Mouse (Mus musculus) limb, embryonic 13.5 days (tissue): ENCODE data around the gene Zfp446. TPM values are rescaled to one million over a fixed set of nuclear protein-coding genes. Genes with fewer than 3 reads are reported as not detected.

ENCODE experiments used
- ATAC-seq: fragments of 200-750 bp; cut with Nextera tagmentation; 2 replicates; pipeline ENCODE4 v1.8.0; 2017; ENCODE audit warnings: low read depth, moderate number of reproducible peaks, moderate TSS enrichment; ENCODE audit not compliant: low FRiP score
- H3K27ac ChIP-seq: fragments of 300-500 bp; sonication (generic); 2 replicates; pipeline ENCODE4 v1.5.1; 2015; ENCODE audit warnings: inconsistent platforms, mild to moderate bottlenecking, moderate library complexity
- H3K27me3 ChIP-seq: fragments of 300-500 bp; sonication (generic); 2 replicates; pipeline ENCODE4 v1.6.1; 2015; ENCODE audit warnings: mild to moderate bottlenecking, inconsistent platforms
- H3K36me3 ChIP-seq: fragments of 300-500 bp; sonication (generic); 2 replicates; pipeline ENCODE4 v1.6.1; 2015; ENCODE audit warnings: inconsistent platforms, mild to moderate bottlenecking, moderate library complexity
- H3K4me1 ChIP-seq: fragments of 300-500 bp; sonication (generic); 2 replicates; pipeline ENCODE4 v1.6.1; 2015; ENCODE audit warnings: inconsistent platforms
- H3K4me2 ChIP-seq: fragments of 300-500 bp; sonication (generic); replicated peaks from 2 replicates; pipeline ENCODE4 v1.6.1; 2015; ENCODE audit warnings: inconsistent platforms, mild to moderate bottlenecking, moderate library complexity
- H3K4me3 ChIP-seq: fragments of 300-500 bp; sonication (generic); 2 replicates; pipeline ENCODE4 v1.5.1; 2015; ENCODE audit warnings: moderate library complexity, mild to moderate bottlenecking, inconsistent platforms
- H3K9ac ChIP-seq: fragments of 300-500 bp; sonication (generic); 2 replicates; pipeline ENCODE4 v1.6.1; 2015; ENCODE audit warnings: mild to moderate bottlenecking, inconsistent platforms
- H3K9me3 ChIP-seq: fragments of 300-500 bp; sonication (generic); 2 replicates; pipeline ENCODE4 v1.6.1; 2016; ENCODE audit warnings: inconsistent platforms
- WGBS: fragments of 180-500 bp; shearing (Covaris S2); methylation state at CpG from one replicate; pipeline ENCODE4 v1.1.7; 2015; 5-methylcytosine and 5-hydroxymethylcytosine counted together
- polyA plus RNA-seq: library from polyadenylated mRNA; unstranded; fragments of >200 nt; fragmentation: Nextera tagmentation; extraction: Ambion mirVana; gene quantifications from 2 replicates; pipeline ENCODE4 v1.2.1, GENCODE M21; 2015

The Zfp446 gene
- polyA plus RNA-seq, 1 experiment from 2014 or later: 10.8 TPM

DNA sequence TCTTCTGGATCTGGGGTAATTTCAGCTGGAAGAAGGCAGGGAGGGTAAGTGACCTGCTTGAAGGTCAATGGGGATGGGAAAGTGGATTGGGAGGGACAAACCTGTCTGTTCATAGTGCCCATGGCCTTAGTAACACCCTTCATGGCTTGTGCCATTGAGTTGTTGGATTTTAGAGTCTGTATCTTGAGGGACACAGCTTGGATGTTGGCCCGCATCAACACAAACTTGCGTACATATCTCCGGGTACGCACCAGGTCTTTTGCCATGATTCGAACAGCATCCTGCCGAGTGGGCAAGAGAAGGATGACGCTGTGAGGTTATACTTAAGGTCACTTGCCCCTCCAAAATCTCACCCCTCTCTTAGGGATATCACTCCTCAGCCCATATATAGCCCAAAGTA lies 54.9 kb downstream of the Zfp446 start:
- Histone ChIP-seq H3K4me3 (no peak overlapping the region), H3K9me3 (no peaks in the 10 kb centered on the region), H3K27ac (no peak overlapping the region), H3K9ac (peak overlapping the region; percentile 31; the same call in 1 of the 2 replicates), H3K27me3 (no peaks in the 10 kb centered on the region), H3K36me3 (peaks cover 78% of the 10 kb centered on the region), H3K4me2 (no peak overlapping the region), H3K4me1 (peaks cover 39% of the 10 kb centered on the region)
- WGBS: 92% methylated on average over 7 of the region's 7 CpGs
- no peak for ATAC-seq

DNA sequence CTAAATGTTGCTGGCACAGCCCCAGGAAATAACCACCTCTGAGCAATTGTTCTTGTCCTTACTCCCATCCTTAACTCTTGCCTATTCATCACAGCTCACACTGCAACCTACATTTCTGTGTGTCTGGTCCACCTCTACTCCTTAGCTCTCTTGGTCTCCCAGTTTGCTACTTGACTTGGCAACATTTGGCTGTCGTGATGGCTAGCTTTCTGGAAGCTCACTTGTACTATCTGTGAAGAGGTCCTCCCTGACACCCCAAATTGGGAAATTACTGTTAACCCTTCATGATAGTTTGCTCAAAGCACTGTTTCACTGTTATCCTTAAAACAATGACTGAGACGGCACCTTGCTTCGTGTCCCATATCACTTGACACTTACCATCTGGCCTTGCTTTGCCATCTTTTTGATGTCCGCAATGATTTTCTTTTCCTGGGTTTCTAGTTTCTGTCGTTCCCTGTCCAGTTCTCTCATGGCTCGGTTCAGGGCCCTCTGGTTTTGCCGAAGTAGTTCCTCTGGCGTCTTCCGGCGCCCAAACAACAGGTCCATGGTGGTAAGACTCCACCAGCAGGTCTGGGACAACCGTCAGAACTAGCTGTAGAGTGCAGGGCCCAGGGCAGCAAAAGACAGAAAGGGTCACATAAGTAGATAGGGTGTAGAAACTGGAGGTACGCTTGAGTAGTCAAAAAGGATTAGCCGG lies 56.0 kb downstream of the Zfp446 start:
- Histone ChIP-seq H3K4me3 (peak overlapping the region; percentile 61), H3K4me1 (peaks cover 40% of the 10 kb centered on the region), H3K27me3 (no peaks in the 10 kb centered on the region), H3K36me3 (peaks cover 67% of the 10 kb centered on the region), H3K4me2 (peak overlapping the region; percentile 88), H3K27ac (peak overlapping the region; percentile 92), H3K9me3 (no peaks in the 10 kb centered on the region), H3K9ac (peak overlapping the region; percentile 83)
- no peak for ATAC-seq
- WGBS: 52% methylated on average over 13 of the region's 13 CpGs

DNA sequence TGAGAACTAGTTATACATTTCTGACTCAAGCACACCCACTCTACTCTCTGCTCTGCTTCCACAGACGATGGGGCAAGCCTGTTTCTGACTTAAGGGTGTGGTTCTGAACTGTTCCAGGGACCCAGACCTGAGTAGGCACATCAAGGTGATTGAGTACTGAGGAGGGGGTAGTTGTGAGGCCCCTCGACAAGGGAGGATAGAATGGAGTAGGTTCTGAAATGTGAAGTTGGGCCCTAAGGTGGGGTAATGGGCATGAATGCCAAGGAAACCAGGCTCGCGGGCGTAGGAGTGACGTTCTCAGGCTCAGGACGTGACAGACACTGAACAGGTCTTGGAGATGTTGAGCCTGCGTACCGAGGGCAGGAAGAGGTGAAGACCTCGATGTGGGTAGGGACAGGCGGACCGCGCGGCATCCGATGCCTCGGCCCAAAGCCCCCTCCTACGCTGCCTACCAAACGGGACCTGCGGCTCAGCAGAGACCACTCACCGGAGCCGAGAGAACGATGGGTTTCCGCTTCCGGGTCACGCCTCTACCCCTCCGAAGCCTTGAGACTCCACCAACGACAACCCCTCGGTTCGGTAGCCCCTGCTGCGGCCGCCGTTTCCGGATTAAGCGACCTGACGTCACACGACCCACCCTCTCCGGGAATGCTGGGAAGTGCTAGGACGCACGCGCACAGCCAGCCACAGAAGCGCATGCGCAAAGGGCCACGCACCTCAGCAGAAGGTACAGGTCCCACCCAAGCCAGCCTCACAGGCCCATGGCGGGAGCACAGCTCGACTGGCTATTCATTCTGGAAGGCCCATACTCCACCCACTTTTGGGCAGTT lies 56.7 kb downstream of the Zfp446 start, which contains the start of gene Chmp2a:
Gene Chmp2a (minus strand): TSS at position 660 of the 830 bp plus-strand sequence.
- H3K9ac ChIP-seq: peak within 1 kb of the TSS; percentile 97
- H3K27me3 ChIP-seq: no peaks in the 10 kb centered on the region
- H3K36me3 ChIP-seq: peaks cover 59% of the 10 kb centered on the region
- H3K4me3 ChIP-seq: peak within 1 kb of the TSS; percentile 61
- under 1% methylated on average over 45 of the region's 45 CpGs for WGBS
- peaks cover 47% of the 10 kb centered on the region for H3K4me1 ChIP-seq
- ATAC-seq: peak; percentile 79
- peak within 1 kb of the TSS; percentile 88 for H3K4me2 ChIP-seq
- no peaks in the 10 kb centered on the region for H3K9me3 ChIP-seq
- peak within 1 kb of the TSS; percentile 92 for H3K27ac ChIP-seq

Other genes with a start within 250 kb of the Zfp446 start
- not detected in 2 replicates for gene Vmn2r56, start 242.8 kb upstream of the Zfp446 start, polyA plus RNA-seq
- gene Zscan18, start 174.2 kb upstream of the Zfp446 start, polyA plus RNA-seq: 13.2 and 14.4 TPM in 2 replicates
- 17.5 TPM in 2 replicates for gene Zfp329, start 159.0 kb upstream of the Zfp446 start, polyA plus RNA-seq
- gene Zfp110, start 143.1 kb upstream of the Zfp446 start, polyA plus RNA-seq: 38.8 and 43.6 TPM in 2 replicates
- 6.4 and 7.3 TPM in 2 replicates for gene Zfp128, start 96.7 kb upstream of the Zfp446 start, polyA plus RNA-seq
- gene Zscan22, start 80.0 kb upstream of the Zfp446 start, polyA plus RNA-seq: 15.8 and 20.9 TPM in 2 replicates
- 1,044 and 1,066 TPM in 2 replicates for gene Rps5, start 55.6 kb upstream of the Zfp446 start, polyA plus RNA-seq
- 0.42 and 0.64 TPM in 2 replicates for gene Rnf225, start 50.4 kb upstream of the Zfp446 start, polyA plus RNA-seq
- 12.6 and 13.6 TPM in 2 replicates for gene Zfp324, start 12.0 kb upstream of the Zfp446 start, polyA plus RNA-seq
- gene Slc27a5, start 20.3 kb downstream of the Zfp446 start, polyA plus RNA-seq: 0.08 and 0.34 TPM in 2 replicates
- gene Trim28, start 21.3 kb downstream of the Zfp446 start, polyA plus RNA-seq: 316 and 329 TPM in 2 replicates
- gene Zbtb45, start 32.2 kb downstream of the Zfp446 start, polyA plus RNA-seq: 28.0 and 29.6 TPM in 2 replicates
- 127 and 133 TPM in 2 replicates for gene Chmp2a, start 57.0 kb downstream of the Zfp446 start, polyA plus RNA-seq
- 100 and 114 TPM in 2 replicates for gene Ube2m, start 60.4 kb downstream of the Zfp446 start, polyA plus RNA-seq
- gene Mzf1, start 76.9 kb downstream of the Zfp446 start, polyA plus RNA-seq: 3.2 and 3.8 TPM in 2 replicates
- not detected in 2 replicates for gene Vmn1r85, start 117.3 kb downstream of the Zfp446 start, polyA plus RNA-seq
- gene Vmn1r86, start 142.1 kb downstream of the Zfp446 start, polyA plus RNA-seq: not detected in 2 replicates
- not detected in 2 replicates for gene Vmn1r87, start 162.3 kb downstream of the Zfp446 start, polyA plus RNA-seq
- not detected in 2 replicates for gene Vmn1r88, start 181.7 kb downstream of the Zfp446 start, polyA plus RNA-seq
- not detected in 2 replicates for gene Vmn1r89, start 235.2 kb downstream of the Zfp446 start, polyA plus RNA-seq